Mouse (Mus musculus): ENCODE measurements around the gene Pklr.

- TF ChIP-seq CTCF (IDR thresholded peaks at IDR 0.05; ENCODE audit: low read depth, low read length): no peak
- TF ChIP-seq GATA2 (IDR thresholded peaks at IDR 0.05; ENCODE audit: borderline replicate concordance, low read depth, low read length): no peak
- no peak for TF ChIP-seq TAL1 (conservative IDR thresholded peaks at IDR 0.05; ENCODE audit: low read depth, low read length)
- TF ChIP-seq GATA1 (IDR thresholded peaks at IDR 0.05; ENCODE audit: borderline replicate concordance, low read length): no peak
- TF ChIP-seq POLR2AphosphoS5 (IDR thresholded peaks at IDR 0.05; ENCODE audit: insufficient replicate concordance, low read depth, low read length): no peak
Measured at GRCm38 (mm10) chr3:89183058-89183958, 47.4 kb downstream of the Pklr start, which contains the start of gene Fam189b.
